Mouse (Mus musculus) E14TG2a.4 (cell line): ENCODE measurements around the gene Ipo7.
A peak's percentile ranks its signal among the peaks of the same experiment; 100 is the strongest.

Experiments
- CTCF ChIP-seq: conservative IDR thresholded peaks from 2 replicates; pipeline ENCODE4 v1.5.1; 2014; ENCODE audit warnings: low read length
- NANOG ChIP-seq: IDR thresholded peaks from 2 replicates; pipeline ENCODE4 v1.6.1; 2014; ENCODE audit warnings: borderline replicate concordance, low read length, mixed read lengths
- POU5F1 ChIP-seq: IDR thresholded peaks from 2 replicates; pipeline ENCODE4 v1.6.1; 2014; ENCODE audit warnings: low read length, borderline replicate concordance

GRCm38 (mm10) chr7:109998388-109998787 is 19.7 kb upstream of the Ipo7 start:
- TF ChIP-seq CTCF (no peak), POU5F1 (no peak), NANOG (peak; percentile 62)
